Mouse (Mus musculus) left cerebral cortex, postnatal 4 days (tissue): ENCODE results near the gene C2cd4d. TPM values are rescaled to one million over a fixed set of nuclear protein-coding genes. Genes with fewer than 3 reads are reported as not detected.
A peak's percentile ranks its signal among the peaks of the same experiment; 100 is the strongest.

Experiments used
- DNase-seq: peaks from one replicate; pipeline ENCODE4 v3.0.0-alpha.2; 2022
- intact Hi-C: fragments of 180-260 bp; cut with DNase I; formaldehyde crosslinking; loops from one replicate; pipeline ENCODE4 v1.15.1; 2025
- total RNA-seq, 2 experiments: library from RNA; stranded (reverse); gene quantifications; 2 replicates each; pipeline ENCODE4 v1.2.3; 2021

Gene C2cd4d
- total RNA-seq, 2 experiments from 2014 or later = 0.38 to 0.81 TPM

DNA sequence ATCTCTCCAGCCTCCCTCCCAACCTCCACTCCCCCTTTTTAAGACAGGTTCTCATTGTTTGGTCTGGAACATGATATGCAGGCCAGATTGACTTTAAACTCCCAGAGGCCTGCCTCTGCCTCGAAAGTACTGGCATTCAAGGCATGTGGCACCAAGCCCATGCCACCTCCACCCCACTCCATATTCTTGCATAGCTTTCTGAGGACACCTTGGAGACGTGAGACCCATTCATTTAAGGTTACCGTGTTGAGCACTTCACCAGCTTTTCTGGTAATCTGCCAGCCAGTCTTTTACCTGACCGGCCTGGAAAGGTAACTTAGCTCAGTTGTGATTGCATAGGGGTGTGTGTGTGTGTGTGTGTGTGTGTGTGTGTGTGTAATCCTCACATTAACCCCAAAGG, 43.3 kb downstream of the C2cd4d start:
- intact Hi-C loops = no loop called here
- DNase-seq = no peak

- DNase-seq = no peak
- intact Hi-C loops = no loop called here
Observed at GRCm38 (mm10) chr3:94412530-94412929, 50.3 kb downstream of the C2cd4d start.

DNA sequence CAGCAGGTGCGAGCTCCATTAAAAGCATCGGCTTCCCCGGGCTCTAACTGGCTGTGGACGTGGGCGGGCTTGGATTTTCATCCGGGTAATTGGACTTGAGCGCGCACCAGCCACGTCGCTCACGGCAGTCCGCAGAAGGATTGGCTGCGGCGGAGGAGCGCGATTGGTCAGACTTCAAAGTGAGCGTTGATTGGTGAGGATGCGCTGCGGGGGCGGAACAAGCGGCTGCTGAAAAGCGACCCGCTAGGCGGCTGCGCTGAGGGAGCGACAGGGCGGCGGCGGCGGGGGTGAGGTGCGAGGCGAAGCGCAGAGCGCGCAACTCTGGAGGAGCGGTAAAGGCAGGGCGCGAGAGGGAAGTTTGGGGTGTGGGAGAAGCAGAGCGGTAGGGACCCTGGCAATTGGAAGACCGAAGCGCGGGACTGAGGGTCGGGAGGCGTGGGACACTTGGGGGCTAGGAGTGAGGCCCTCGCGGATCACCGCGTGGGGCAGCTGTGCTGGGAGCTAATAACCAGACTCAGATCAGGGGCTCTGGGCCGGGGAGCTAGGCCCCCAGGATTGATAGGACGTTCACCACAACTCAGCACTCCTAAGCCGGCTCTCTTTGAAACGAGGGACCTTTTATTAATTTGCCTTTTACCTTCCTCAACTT, 50.9 kb downstream of the C2cd4d start, which contains the start of gene Tdrkh:
Tdrkh (plus strand) TSS at position 243 of the 649 bp plus-strand sequence.
- intact Hi-C loops = no loop called here
- peak; percentile 97 for DNase-seq

Other genes starting within 250 kb of the C2cd4d start
- gene Gm10696, start 184.2 kb upstream of the C2cd4d start, total RNA-seq = not detected
- not detected for gene Gm5286, start 165.7 kb upstream of the C2cd4d start, total RNA-seq
- not detected for gene Gm4778, start 98.4 kb upstream of the C2cd4d start, total RNA-seq
- 10 to 100 TPM; 27.6 to 31.5 TPM for gene Them4, start 52.3 kb upstream of the C2cd4d start, total RNA-seq
- not detected for gene Them5, start 20.3 kb upstream of the C2cd4d start, total RNA-seq
- gene Rorc, start 10.4 kb downstream of the C2cd4d start, total RNA-seq = under 1 TPM in 1 of 2 experiments, not detected in 1; 0.16 TPM
- 1 to 10 TPM; 1.5 to 1.7 TPM for gene Lingo4, start 36.1 kb downstream of the C2cd4d start, total RNA-seq
- 10 to 100 TPM; 46.8 to 51.0 TPM for gene Tdrkh, start 50.8 kb downstream of the C2cd4d start, total RNA-seq
- gene Mrpl9, start 80.9 kb downstream of the C2cd4d start, total RNA-seq = 10 to 100 TPM; 39.2 to 39.9 TPM
- gene Oaz3, start 81.5 kb downstream of the C2cd4d start, total RNA-seq = not detected
- 100 to 1,000 TPM; 243 to 274 TPM for gene Celf3, start 115.9 kb downstream of the C2cd4d start, total RNA-seq
- 1 to 10 TPM; 6.4 to 7.1 TPM for gene Riiad1, start 117.9 kb downstream of the C2cd4d start, total RNA-seq
- gene Snx27, start 220.3 kb downstream of the C2cd4d start, total RNA-seq = 100 to 1,000 TPM; 107 to 113 TPM